Mouse (Mus musculus): ENCODE measurements around the gene Ip6k1. TPM values are rescaled to one million over a fixed set of nuclear protein-coding genes. Genes with fewer than 3 reads are reported as not detected.
A peak's percentile ranks its signal among the peaks of the same experiment; 100 is the strongest.

Ip6k1 gene
- total RNA-seq, 2 experiments from 2014 or later, result 17.6 to 22.8 TPM

DNA sequence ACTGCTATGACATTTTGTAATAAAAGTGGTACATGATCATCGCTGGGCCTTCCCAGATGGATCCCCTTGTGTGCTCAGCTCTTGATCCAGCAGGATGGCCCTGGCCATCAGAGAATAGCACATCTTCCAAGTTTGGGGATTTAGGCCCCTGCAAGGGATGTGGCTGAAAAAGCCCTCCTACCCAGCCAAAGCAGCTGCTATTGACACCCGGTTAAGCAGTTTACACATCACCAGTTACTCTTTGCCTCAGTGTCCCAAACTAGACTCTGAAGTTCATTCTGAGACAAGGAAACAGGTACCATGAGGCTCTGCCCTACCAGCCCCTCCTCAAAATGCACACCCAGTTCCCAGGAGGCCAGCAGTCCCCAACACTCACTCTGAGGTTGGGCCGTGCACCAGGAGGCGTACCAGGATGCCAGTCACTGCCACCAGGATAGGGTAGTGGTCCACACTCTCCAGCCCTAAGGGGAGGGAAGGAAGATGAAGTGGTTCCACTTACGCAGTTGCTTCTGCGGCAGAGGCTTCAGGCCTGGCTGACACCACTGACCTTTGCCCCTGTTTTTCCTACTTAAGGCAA, 53.4 kb downstream of the Ip6k1 start:
- no peak for DNase-seq (ENCODE audit: low spot score)

DNA sequence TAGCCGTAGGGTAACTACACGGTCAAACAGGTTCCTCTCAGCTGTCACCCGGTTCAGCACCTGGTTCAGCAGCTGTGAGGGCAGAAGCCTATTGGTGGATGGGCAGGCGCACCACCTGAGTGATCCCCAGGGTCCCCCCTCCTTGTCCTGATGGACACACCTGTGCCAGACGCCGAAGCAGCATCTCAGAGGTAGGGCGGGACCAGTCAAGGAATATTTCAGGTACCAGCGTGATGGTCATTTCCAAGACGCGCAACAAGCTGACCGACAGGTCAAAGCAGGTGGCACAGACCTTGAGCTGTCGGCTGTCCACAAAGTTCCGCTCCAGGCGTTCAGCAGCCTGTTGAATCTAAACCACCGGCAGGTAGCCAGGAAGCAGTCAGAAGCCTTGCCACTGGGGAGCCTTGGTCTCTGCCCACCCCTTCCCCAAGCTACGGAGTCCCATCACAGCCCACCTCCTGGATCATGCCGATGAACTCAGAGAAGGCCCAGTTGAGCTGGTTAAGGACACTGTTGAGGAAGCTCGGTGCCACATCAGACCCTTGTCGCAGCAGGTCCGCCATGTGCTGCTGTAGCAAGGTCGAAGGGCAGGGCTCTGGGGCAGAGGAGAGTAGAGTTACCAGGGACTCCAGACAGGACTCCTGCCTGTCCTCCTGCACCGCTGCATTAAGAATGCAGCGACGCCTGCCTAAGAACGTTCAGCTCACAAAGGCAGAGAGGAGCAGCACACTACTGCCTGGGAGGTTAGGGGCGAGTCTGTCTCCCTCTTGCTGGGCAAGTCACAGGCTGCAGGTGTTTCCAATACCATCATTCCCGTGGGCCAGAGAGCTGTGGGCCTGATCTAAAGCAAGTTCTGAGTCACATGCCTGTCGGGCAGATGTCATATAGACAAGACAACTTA, 54.3 kb downstream of the Ip6k1 start:
- no peak for DNase-seq (ENCODE audit: low spot score)

DNA sequence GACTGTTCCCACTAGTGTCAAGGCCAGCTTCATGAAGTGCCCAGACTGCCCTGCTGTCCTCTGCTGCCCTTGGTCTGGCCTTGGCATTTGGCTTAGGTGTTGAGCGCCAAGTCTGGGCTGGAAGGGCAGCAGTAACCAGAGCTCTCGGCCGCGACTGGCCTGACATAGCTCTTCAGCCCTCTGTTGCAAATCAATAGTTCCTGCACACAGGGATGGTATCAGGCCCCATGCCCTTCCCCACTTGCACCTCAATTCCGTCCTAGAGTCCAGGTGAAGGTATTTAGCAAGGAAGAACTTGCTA, 54.9 kb downstream of the Ip6k1 start:
- peak; percentile 80 for DNase-seq (ENCODE audit: low spot score)

DNA sequence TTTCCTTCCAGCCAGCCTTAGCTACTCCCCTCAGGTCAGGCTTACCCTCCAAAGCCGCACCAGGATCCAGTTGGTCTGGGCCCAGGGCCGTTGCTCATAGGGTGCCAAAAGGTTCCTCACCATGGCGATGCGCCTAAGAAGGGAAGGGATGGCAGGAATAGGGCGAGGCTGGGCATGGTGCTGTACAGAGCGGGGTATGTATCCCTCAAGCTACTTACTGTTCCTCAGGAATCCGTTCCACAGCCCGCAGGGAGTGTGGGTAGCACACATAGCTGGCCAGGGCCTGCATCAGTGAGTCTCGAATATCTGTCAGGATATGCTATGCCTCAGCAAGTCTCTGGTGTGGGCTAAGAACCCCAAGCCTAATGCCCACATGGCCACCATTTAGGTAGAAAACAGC, 56.0 kb downstream of the Ip6k1 start:
- no peak for DNase-seq (ENCODE audit: low spot score)

DNA sequence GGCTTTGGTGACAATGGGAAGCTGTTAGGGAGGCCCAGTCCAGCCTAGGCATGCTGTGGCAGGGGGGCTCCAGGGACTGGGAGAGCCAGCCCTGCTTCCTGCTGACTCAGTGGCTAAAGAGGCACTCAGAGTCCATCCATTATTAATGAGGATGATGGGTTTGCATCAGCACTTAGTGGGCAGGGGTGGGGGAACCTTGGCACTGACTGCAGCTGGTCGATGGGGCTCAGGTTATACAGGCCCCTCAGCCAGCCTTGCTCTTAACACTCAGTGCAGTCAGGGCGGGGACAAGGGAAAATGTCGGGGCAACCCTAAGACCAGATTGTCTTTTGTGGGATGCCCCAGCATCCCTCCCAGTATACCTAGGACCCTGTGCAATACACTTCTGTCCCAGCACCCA, 59.8 kb downstream of the Ip6k1 start:
- DNase-seq (ENCODE audit: low spot score), result no peak

DNA sequence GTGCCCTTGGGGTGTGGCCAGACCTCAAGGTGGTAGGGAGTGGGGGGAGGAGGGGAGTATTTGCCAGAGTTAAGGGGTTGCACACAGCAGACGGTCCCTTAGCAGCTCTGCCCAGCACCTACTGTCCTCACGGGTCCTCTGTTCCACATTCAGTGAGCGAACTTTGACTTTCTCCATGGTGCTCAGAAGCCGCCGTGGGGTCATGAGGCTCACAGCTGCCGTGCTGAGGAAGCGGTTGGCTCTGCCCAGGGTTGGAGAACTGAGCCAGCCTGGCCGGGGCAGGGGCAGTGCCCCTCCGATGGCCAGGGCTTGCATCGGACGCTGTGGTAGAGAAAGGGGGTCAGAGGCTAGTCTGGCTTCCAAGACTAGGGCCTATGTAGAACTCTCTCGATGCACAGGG, 61.1 kb downstream of the Ip6k1 start:
- no peak for DNase-seq (ENCODE audit: low spot score)

DNA sequence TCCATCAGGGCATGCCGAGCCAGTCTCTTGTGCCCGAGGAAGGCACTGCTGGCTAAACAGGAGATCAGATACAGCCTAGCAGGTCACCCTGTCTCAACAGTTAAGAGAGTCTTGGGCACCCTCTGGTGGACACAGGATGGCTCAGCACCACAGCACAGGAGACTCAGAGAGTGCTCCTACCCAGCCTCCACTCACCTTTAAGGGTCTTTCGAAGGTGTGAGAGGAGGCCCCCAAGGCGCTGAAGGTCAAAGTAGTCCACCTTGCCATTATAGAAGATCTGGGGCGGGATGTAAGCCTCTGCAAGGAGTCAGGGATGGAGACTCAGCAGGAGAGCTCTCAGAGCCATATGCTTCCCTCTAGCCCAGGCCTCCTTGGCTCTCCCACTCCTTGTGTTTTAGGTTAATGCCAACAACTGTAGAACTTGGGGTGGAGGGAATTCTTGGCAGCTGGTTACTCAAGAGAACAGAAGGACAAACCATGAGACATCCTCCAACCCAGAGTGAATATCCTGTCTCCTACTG, 63.2 kb downstream of the Ip6k1 start:
- DNase-seq (ENCODE audit: low spot score), result peak; percentile 82

DNA sequence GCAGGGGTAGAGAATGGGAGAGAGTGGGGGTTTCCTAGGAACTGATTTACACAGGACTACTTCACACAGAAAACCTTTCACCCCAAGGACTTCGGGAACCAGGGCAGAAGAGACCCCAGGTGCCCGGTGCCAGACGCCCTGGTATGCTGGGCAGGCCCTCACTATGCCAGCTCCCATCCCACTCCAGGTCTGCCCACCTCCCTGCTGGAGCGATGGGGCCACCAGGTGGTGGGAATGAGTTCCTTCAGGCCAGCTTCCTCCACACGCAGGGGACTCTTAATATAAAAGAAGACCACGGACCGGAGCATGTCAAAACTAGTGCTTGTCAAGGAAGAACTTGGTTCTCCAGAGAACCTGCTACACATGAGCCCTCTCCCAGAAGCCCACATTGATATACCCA, 64.9 kb downstream of the Ip6k1 start:
- no peak for DNase-seq (ENCODE audit: low spot score)

DNA sequence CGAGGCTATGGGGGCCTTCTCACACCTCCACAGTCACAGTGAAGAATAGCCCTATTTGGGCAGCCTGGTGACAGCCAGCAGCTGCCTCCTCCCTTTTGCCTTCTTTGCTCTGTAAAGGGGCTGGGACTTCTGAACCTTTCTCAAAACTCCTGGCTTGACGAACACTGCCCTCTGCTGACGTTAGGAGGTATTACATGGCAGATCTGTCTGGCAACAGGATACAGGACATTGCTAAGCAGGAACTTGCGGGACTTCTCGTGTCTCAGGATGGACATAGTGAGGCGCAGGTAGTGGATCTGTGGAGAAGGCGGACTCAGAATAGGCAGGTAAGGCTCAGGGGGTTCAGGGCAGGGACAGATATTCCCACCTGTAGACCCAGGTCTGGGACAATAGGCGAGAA, 65.6 kb downstream of the Ip6k1 start:
- DNase-seq (ENCODE audit: low spot score), result peak; percentile 93

DNA sequence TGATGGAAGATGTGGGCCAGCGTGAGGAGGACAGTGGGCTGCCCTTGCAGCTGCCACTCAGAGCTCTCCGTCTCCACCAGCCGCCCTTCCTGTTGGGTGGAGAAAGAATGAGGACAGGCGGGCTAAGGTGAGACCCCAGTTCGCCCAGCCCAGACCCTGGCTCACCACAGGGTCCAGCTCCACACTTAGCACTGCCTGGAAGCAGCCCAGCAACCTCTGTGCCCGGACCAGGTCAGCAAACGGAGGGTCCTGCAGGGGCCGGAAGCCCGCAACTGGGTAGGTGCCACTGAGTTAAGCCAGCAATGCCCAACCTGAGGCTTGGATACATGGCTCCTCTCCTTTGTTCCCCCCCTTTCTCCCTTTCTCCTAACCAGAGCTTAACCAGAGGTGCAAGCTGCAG, 66.7 kb downstream of the Ip6k1 start:
- no peak for DNase-seq (ENCODE audit: low spot score)

DNA sequence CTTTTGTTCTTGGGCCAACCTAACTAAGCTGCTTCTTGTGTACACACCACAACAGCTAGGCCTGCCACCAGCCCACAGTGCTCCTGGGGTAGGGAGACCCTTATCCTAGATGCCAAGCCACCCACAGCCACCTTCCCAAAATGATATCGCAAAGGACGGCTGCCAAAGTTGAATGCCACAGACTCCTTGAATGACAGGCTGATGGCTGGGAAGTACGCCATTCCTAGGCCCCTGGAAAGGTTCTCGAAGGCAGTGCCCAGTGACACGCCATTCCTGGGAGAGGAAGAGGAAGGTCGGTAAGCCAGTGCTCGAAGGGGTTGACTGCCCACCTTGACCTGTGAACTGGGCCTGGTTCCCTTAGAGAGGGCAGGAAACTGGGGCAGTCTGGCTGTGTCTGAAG, 67.2 kb downstream of the Ip6k1 start:
- no peak for DNase-seq (ENCODE audit: low spot score)

DNA sequence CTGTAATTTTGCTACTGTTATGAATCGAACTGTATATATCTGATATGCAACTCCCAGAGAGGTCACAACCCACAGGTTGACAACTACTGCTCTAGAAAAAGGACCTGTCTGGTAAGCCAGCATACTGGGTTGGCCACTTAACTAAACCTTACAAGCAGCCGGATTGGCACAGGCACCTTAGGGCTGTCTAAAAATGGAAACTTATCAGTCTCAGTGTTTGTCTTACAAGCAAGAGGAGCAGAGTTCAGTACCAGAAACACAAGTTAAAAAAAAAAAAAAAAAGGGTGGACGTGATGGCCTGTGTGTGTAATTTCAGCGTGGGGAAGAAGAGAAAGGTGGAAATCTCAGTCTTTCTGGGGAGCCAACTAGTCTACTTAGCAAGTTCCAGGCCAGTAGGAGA, 69.5 kb downstream of the Ip6k1 start:
- no peak for DNase-seq (ENCODE audit: low spot score)

DNA sequence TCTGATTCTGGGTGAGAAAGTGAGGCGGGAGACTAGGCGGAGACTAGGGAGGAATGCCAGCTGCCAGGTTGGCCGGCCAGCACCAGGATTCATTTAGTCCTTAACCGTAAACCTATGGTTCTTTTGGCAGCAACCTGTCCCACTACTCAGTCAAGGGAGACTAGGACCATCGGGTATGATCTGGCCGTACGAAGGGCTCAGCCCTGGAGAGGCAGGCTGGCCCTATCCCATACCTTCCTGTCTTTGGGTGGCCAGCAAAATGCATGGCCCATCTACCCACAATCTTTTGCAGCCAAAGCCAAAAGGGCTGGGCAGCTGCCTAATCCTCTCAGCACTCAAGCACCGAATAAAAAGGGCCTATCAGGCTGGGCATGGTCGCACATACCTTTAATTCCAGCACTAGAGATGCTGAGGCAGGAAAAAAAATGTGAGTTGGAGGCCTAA, 70.2 kb downstream of the Ip6k1 start:
- no peak for DNase-seq (ENCODE audit: low spot score)

DNA sequence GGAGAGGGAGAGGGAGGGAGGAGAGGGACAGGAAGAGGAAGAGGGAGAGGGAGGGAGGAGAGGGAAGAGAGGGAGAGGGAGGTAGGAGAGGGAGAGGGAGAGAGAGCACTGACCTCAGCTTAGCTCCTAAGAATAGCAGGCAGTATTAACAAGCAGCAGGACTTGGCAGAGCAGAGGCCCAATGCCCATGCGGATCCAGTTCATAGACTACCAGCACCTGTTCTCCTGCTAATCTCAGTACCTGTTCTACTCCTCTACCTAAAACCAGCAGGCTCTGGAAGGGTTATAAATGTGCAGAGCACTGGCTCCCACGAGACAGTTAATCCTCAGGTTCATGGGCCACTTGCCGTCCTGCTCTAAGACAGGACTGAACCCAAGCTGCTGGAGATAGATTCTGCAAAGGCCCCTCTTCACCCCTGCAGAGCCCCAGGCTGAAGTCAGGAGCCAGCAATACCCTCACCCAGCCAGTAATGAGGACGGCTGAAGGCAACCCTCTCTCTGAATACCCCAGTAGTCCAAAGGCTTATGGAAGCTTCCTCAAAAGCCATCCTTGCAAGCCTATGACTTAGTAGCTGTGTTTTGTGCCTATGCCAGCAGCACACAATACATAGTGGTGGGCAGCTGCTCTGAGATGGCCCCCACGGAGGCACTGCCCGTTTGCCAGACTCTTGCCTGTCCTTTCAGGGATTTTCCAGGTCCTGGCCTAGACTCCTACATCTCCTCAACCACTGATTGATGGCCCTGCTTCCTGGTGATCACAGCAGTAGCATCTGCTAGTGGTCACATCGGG, 71.0 kb downstream of the Ip6k1 start:
- DNase-seq (ENCODE audit: low spot score), result peak; percentile 73

DNA sequence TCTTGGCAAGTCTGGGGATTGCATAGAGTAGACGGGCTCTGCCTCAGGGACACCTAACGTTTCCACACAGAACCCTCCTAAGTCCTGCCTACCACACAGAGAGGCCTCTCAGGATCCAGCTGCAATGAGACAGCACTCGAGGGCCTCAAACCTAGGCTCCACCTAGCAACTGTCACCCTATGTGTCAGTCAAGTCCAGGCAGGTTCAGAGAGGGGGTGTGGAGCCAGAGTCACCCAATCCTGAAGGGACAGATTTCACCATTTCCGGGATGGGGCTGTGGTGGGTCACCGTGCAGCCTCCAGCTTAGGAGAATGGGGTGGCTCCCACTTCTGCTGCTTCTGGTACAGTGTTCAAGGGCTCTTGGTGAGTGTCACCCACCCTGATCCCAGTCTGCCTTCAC, 77.9 kb downstream of the Ip6k1 start, which contains the start of gene Mst1:
TSS of gene Mst1 (plus strand) at position 269 of the 400 bp plus-strand sequence.
- no peak for DNase-seq (ENCODE audit: low spot score)

DNA sequence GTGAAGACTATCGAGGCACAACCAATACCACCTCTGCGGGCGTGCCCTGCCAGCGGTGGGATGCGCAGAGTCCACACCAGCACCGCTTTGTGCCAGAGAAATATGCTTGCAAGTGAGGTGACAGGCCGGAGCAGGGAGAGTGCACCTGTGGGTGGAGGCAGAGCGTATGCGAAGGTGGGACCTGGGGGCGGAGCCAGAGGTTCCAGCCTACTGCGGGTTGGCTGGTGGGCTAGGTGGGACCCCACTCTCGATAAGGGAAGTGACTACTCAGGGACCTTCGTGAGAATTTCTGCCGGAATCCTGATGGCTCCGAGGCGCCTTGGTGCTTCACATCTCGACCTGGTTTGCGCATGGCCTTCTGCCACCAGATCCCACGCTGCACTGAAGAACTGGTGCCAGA, 80.2 kb downstream of the Ip6k1 start:
- DNase-seq (ENCODE audit: low spot score), result no peak

DNA sequence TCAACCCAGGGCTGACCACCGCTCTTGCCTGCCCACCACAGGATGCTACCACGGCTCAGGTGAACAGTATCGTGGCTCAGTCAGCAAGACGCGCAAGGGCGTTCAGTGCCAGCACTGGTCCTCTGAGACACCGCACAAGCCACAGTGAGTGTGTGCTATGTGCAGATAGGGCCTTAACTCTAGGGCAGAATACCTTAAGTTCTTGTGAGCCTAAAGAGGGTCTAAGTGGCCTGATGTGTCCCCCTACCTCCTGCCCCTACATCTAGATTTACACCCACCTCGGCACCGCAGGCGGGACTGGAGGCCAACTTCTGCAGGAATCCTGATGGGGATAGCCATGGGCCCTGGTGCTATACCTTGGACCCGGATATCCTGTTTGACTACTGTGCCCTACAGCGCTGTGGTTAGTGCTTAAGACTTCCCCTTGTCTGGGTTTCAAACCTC, 80.7 kb downstream of the Ip6k1 start, which contains the start of gene Rnf123:
TSS of gene Rnf123 (minus strand) at position 359 of the 444 bp plus-strand sequence.
- no peak for DNase-seq (ENCODE audit: low spot score)

DNA sequence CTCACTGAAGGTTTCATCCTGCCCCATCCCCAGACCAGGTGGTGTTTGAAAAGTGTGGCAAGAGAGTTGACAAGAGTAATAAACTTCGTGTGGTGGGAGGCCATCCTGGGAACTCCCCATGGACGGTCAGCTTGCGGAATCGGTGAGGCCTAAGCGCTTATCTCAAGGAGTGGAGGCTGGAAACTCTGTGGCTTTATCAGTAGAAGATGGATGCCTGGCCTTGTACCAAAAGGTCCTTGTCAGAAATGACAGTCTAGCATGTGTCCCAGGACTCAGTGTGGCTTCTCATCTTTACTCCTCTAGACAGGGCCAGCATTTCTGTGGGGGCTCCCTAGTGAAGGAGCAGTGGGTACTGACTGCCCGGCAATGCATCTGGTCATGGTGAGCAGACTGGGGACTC, 81.3 kb downstream of the Ip6k1 start:
- no peak for DNase-seq (ENCODE audit: low spot score)

DNA sequence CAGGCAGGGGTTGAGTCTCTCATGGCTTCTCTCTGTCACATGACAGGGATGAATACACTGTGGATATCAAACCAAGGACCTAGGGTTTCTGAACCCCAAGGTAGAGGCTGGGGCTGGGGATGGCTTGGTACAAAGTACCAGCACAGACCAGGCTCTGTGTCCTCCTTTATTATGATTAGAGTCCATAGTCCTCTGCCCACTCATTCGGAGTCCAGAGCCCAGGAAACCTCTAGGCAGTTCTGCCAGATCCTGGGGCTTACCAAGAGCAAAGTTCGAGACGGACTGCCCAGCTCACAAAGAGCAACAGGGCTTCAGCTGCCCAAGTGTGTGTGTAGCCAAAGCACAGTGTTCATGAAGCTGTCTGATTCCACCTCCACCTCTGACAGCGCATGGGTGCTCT, 83.0 kb downstream of the Ip6k1 start:
- no peak for DNase-seq (ENCODE audit: low spot score)

DNA sequence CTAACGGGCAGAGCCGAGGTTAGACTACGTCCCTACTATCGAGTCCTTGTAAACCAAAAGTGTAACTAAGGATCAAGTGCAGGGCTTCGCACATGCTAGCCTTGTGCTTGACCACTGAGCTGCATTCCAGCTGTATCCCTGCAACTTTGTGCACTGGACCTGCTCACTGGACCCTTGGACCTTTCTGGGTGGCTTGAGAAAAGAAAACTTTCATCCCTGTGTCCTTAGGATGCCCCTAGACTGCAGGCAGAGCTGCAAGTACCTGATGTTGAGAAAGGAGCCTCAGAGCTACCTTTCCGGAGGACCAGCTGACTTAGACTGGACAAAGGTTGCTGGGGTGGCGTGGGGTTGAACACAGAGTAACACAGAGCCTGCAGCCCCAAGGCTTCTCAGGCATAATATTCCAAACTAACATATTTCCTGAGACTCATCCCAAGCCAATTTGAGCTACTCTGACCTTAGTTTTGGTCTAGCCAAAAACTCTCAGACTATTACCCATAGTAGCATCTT, 88.4 kb downstream of the Ip6k1 start:
- DNase-seq (ENCODE audit: low spot score), result no peak

DNA sequence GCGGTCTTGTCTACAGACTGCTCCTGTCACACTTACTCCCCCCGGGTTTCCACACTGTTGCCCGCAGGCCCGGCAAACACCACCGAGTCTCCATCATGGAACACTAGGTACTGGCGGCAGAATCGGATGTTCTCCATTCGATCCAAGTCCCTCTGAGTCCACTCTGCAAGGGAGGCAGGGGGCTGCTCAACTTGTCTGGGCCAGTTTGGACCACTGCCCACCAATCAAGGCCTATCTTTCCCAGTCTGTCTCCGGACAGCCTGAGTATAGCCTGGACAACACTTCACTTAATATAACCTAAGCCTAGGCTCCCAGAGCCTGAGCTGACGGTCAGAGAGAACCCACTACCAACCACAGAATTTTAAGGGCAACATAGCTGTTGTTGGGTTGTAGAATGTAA, 91.3 kb downstream of the Ip6k1 start:
- no peak for DNase-seq (ENCODE audit: low spot score)
